Mouse (Mus musculus) stomach, embryonic 15.5 days (tissue): Measurements from ENCODE around the gene Szrd1. TPM values are rescaled to one million over a fixed set of nuclear protein-coding genes. Genes with fewer than 3 reads are reported as not detected.

Experiments used
- ATAC-seq: fragments of 200-750 bp; cut with Nextera tagmentation; 2 replicates; pipeline ENCODE4 v1.8.0; 2017; ENCODE audit warnings: low read depth, moderate number of reproducible peaks, moderate TSS enrichment; ENCODE audit not compliant: insufficient read depth, low FRiP score
- H3K27ac ChIP-seq: fragments of 300-500 bp; sonication (generic); 2 replicates; pipeline ENCODE4 v1.5.1; 2015; ENCODE audit warnings: mild to moderate bottlenecking, inconsistent platforms
- H3K27me3 ChIP-seq: fragments of 300-500 bp; sonication (generic); replicated peaks from 2 replicates; pipeline ENCODE4 v1.6.1; 2015; ENCODE audit warnings: inconsistent platforms
- H3K36me3 ChIP-seq: fragments of 300-500 bp; sonication (generic); 2 replicates; pipeline ENCODE4 v1.6.1; 2015; ENCODE audit warnings: inconsistent platforms
- H3K4me1 ChIP-seq: fragments of 300-500 bp; sonication (generic); 2 replicates; pipeline ENCODE4 v1.6.1; 2015; ENCODE audit warnings: inconsistent platforms
- H3K4me2 ChIP-seq: fragments of 300-500 bp; sonication (generic); 2 replicates; pipeline ENCODE4 v1.6.1; 2015; ENCODE audit warnings: mild to moderate bottlenecking, inconsistent platforms
- H3K4me3 ChIP-seq: fragments of 300-500 bp; sonication (generic); replicated peaks from 2 replicates; pipeline ENCODE4 v1.5.1; 2015; ENCODE audit warnings: inconsistent platforms
- H3K9ac ChIP-seq: fragments of 300-500 bp; sonication (generic); 2 replicates; pipeline ENCODE4 v1.6.1; 2015; ENCODE audit warnings: inconsistent platforms
- H3K9me3 ChIP-seq: fragments of 300-500 bp; sonication (generic); 2 replicates; pipeline ENCODE4 v1.6.1; 2016; ENCODE audit warnings: inconsistent platforms
- WGBS: fragments of 180-500 bp; shearing (Covaris S2); methylation state at CpG from one replicate; pipeline ENCODE4 v1.1.7; 2015; 5-methylcytosine and 5-hydroxymethylcytosine counted together
- polyA plus RNA-seq: library from polyadenylated mRNA; unstranded; fragments of >200 nt; fragmentation: Nextera tagmentation; extraction: Ambion mirVana; gene quantifications from 2 replicates; pipeline ENCODE4 v1.2.1, GENCODE M21; 2015

Szrd1 gene
- polyA plus RNA-seq, 1 experiment from 2014 or later = 34.5 TPM

DNA sequence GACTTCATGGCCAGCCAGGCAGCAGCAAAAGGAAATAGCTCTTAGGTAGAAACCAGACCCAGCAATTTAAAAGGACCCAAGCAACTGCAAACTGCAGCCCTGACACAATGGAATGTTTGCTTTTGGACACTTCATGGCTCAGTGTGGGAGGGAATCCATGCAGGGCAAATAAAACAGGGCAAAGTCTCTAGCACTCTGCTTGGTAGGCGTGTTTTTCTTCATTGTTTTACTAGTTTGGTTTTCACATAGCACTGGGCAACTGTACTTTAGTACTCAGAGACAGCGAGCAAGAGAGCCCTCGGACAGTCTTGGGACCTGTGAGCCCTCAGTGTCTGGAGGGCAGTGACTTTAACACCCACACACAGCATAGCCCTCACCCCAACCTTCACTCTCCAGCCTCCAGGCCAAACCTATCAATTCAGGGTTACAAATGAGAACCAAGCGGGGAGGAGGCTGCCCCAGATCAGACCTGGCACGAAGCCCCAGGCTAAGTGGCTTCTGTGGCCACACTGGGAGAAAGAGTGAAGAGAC, 8.0 kb downstream of the Szrd1 start:
- Histone ChIP-seq H3K4me1 (peaks cover 63% of the 10 kb centered on the region), H3K9me3 (no peaks in the 10 kb centered on the region), H3K27ac (peak overlapping the region; percentile 90), H3K36me3 (no peaks in the 10 kb centered on the region), H3K9ac (no peak overlapping the region), H3K4me3 (no peak overlapping the region), H3K27me3 (no peaks in the 10 kb centered on the region), H3K4me2 (peak overlapping the region; percentile 39)
- peak; percentile 79 for ATAC-seq
- WGBS = 29% methylated on average over 5 of the region's 5 CpGs

DNA sequence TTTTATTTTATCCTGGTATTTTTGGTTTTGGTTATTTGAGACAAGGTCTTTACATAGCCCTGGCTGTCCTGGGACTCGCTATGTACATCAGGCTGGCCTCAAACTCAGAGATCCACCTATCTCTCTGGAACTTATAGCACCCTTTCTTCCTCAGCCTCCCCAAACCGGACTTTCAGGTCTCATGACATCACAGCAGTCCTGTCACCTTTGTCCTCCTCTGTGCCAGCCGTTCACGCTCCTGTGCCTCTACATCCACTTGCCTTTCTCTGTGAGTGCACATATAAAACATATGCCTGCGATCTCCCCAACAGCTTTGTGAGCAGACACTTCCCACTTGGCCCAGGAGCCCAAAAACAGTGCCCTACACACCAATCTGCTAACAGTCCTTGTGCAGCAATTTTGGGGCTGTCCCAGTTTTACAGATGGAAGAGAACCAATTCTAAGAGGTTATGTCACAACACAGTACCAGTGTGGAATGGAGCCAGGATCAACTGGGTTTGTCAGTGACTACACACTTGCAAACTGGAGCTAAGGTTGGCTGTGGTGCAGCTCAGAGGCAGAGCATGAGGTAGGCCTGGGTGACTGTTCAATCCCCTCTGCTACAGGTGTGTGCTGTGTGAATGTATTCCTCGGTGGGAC, 8.8 kb downstream of the Szrd1 start:
- WGBS = 62% methylated on average over 6 of the region's 6 CpGs
- Histone ChIP-seq H3K27me3 (no peaks in the 10 kb centered on the region), H3K36me3 (no peaks in the 10 kb centered on the region), H3K4me1 (peaks cover 57% of the 10 kb centered on the region), H3K9me3 (no peaks in the 10 kb centered on the region), H3K4me3 (no peak overlapping the region), H3K4me2 (peak overlapping the region; percentile 39), H3K9ac (no peak overlapping the region), H3K27ac (peak overlapping the region; percentile 90)
- peak; percentile 5; the same call in 1 of the 2 replicates for ATAC-seq

DNA sequence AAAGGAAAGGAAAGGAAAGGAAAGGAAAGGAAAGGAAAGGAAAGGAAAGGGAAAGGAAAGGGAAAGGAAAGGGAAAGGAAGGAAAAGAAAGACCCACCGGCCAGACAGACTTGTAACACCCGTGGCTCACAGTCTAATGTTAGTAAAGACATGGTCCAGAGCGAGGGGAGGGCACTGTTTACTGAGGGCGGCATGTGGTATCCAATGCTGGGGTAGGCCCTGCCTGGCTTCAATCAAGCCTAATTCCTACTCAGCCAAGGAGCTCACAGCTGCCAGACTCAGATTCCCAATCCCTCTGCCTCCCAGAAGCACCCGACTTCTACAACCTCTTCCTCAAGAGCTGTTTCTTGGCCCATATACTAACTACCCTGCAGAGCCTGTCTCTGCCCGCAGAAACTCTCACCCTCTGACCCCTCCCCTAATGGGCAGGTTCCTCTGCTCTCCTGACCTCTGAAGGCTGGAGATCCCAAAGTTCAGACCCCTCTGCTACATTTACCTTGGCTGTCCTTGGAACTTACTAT, 10.3 kb downstream of the Szrd1 start:
- Histone ChIP-seq H3K27ac (peak overlapping the region; percentile 73), H3K9me3 (no peaks in the 10 kb centered on the region), H3K9ac (no peak overlapping the region), H3K4me1 (peaks cover 45% of the 10 kb centered on the region), H3K4me3 (no peak overlapping the region), H3K27me3 (no peaks in the 10 kb centered on the region), H3K36me3 (no peaks in the 10 kb centered on the region), H3K4me2 (no peak overlapping the region)
- peak; percentile 56; the same call in 1 of the 2 replicates for ATAC-seq
- 31% methylated on average over 6 of the region's 6 CpGs for WGBS

DNA sequence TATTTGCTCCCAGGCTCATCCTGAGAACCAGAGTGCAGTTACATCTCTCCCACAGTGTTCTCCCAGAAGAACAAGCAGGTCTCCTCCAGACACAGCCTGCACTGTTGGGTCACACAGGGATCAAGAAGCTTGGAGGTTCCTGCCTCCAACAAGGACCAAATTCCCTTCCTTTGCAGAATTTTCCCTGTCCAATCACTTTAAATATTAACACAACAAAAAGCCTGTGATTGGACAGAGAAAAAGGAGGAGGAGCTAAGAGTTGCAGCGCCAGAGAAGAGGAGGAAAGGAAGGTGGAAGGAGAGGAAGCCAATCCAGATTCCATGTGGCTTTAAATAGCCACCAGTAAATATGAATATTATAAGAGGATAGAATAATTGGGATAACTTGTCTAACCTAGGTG, 16.5 kb downstream of the Szrd1 start:
- 30% methylated on average over 1 of the region's 1 CpGs for WGBS
- no peak overlapping the region for H3K4me2 ChIP-seq
- no peaks in the 10 kb centered on the region for H3K9me3 ChIP-seq
- no peak for ATAC-seq
- peaks cover 3% of the 10 kb centered on the region for H3K36me3 ChIP-seq
- no peak overlapping the region for H3K4me3 ChIP-seq
- H3K27ac ChIP-seq = no peak overlapping the region
- 0 out of 2 replicates have a peak, but pooled peaks cover 4% of the 10 kb centered on the region for H3K4me1 ChIP-seq
- H3K9ac ChIP-seq = no peak overlapping the region
- no peaks in the 10 kb centered on the region for H3K27me3 ChIP-seq

DNA sequence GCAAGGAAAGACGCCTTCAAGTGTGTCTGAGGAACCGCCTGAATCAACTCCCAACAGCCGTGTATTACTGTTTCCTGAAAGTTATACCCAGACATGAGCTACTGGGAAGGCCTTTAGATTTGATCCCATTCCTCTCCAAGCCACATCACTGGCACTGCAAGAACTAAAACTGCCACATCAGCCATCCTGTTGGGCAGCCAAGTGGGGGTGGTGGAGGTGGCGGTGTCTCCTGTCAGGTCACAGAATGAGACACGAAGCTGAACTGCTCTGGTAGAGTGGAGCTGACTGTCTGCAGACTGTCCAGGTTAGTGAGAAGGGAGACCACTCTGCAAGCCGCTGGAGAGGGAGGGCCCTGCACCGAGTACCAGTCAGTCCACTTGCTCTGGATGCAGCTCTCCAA, 16.9 kb downstream of the Szrd1 start:
- no peak overlapping the region for H3K9ac ChIP-seq
- peaks cover 7% of the 10 kb centered on the region for H3K36me3 ChIP-seq
- H3K27ac ChIP-seq = no peak overlapping the region
- no peak overlapping the region for H3K4me3 ChIP-seq
- H3K9me3 ChIP-seq = no peaks in the 10 kb centered on the region
- no peak for ATAC-seq
- no peak overlapping the region for H3K4me2 ChIP-seq
- 0 out of 2 replicates have a peak, but pooled peaks cover 4% of the 10 kb centered on the region for H3K4me1 ChIP-seq
- 79% methylated on average over 7 of the region's 7 CpGs for WGBS
- H3K27me3 ChIP-seq = no peaks in the 10 kb centered on the region

DNA sequence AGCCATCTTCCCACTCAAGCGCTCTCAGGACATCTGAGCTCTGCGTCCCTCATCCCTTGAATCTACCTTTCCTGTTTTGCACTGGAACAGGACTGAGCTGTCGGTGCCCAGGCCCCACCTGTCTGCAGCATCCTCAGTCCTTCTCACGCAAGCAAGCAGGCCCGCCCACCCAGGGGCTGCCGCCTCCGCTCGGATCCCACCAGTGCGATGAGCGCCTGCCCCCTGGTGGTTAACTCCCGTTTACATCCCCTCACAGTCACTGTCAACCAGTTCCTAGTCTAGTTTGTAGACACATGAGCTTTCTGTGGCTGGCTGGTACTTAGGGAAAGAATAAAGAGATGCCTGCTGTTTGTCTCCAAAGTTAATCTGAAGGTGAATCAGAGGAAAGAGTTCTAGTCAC, 18.9 kb downstream of the Szrd1 start:
- Histone ChIP-seq H3K4me2 (no peak overlapping the region), H3K27ac (no peak overlapping the region), H3K36me3 (peaks cover 26% of the 10 kb centered on the region), H3K4me3 (no peak overlapping the region), H3K27me3 (no peaks in the 10 kb centered on the region), H3K9me3 (no peaks in the 10 kb centered on the region), H3K9ac (no peak overlapping the region), H3K4me1 (0 out of 2 replicates have a peak, but pooled peaks cover 4% of the 10 kb centered on the region)
- WGBS = 23% methylated on average over 11 of the region's 11 CpGs
- ATAC-seq = peak; percentile 44; the same call in 1 of the 2 replicates

DNA sequence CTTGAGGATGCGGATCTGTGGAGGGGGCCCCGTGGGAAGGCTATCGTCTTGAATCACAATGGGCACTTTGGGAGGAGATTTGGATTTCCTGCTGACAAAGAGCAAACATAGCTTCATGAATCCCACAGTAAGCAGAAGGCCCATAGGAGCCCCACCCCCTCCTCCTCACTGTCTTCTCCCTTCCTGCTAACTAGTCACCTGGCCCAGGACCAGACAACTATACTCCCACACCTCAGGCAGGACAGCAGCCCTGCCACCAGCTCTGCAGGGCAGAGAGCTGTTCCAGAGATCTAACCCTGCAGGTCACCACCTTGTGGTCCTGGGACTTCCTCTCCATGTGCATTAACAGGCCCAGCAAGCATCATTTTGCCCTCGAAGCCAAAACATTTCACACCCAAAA, 20.9 kb downstream of the Szrd1 start:
- Histone ChIP-seq H3K4me3 (no peak overlapping the region), H3K27me3 (no peaks in the 10 kb centered on the region), H3K9me3 (no peaks in the 10 kb centered on the region), H3K27ac (no peak overlapping the region), H3K4me1 (peaks cover 9% of the 10 kb centered on the region), H3K36me3 (peaks cover 43% of the 10 kb centered on the region), H3K4me2 (no peak overlapping the region), H3K9ac (no peak overlapping the region)
- 57% methylated on average over 4 of the region's 4 CpGs for whole genome bisulfite sequencing
- ATAC-seq = no peak

DNA sequence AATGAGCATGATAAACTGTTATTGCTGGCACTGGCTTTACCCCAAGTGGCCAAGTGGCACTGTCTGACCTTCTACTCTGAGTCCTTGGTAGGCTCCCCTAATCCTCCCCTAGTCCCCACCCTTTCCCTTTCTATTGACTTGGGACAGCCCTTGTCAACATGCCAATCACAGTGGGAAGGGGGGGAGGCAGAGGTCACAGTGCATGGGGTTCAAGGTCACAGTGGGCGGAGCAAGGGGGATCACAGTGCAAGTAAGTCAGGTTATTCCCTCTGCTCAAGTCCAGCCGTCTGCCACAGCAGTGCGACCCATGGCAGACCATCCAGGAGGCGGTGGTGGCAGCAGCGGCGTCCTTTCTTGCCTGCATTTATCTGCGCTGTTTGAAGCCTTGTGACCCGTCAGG, 24.2 kb downstream of the Szrd1 start:
- H3K4me1 ChIP-seq = peaks cover 7% of the 10 kb centered on the region
- no peak for ATAC-seq
- no peak overlapping the region for H3K27ac ChIP-seq
- whole genome bisulfite sequencing = 85% methylated on average over 8 of the region's 8 CpGs
- H3K4me2 ChIP-seq = no peak overlapping the region
- H3K9ac ChIP-seq = no peak overlapping the region
- no peak overlapping the region for H3K4me3 ChIP-seq
- H3K9me3 ChIP-seq = no peaks in the 10 kb centered on the region
- H3K27me3 ChIP-seq = no peaks in the 10 kb centered on the region
- peaks cover 61% of the 10 kb centered on the region for H3K36me3 ChIP-seq

DNA sequence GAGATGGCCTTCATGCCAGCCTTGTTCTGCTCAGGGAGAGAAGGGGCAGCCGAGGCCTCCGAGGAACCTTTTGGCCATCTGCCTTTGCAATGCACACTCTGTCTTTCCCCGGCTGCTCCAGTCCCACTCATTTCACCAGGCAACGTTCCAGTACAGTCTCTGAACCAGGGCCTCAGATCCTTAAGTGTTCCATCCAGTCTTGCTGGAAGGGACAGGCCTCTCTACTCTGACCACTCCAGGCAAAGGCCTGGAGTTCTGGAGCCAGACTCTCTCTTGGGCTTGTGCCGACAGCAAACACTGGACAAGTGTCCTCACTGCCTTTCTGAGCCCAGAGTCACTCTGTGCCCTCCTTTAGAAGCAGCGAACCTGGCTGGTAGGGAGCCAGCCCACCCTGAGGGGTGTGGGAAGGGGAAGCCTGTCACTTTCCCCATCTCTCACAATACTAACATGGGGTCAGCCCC, 25.0 kb downstream of the Szrd1 start:
- Histone ChIP-seq H3K27ac (peak overlapping the region; percentile 21; the same call in 1 of the 2 replicates), H3K36me3 (peaks cover 64% of the 10 kb centered on the region), H3K4me3 (no peak overlapping the region), H3K27me3 (no peaks in the 10 kb centered on the region), H3K4me1 (peaks cover 7% of the 10 kb centered on the region), H3K9me3 (no peaks in the 10 kb centered on the region), H3K9ac (no peak overlapping the region), H3K4me2 (no peak overlapping the region)
- ATAC-seq = no peak
- 89% methylated on average over 6 of the region's 6 CpGs for WGBS

DNA sequence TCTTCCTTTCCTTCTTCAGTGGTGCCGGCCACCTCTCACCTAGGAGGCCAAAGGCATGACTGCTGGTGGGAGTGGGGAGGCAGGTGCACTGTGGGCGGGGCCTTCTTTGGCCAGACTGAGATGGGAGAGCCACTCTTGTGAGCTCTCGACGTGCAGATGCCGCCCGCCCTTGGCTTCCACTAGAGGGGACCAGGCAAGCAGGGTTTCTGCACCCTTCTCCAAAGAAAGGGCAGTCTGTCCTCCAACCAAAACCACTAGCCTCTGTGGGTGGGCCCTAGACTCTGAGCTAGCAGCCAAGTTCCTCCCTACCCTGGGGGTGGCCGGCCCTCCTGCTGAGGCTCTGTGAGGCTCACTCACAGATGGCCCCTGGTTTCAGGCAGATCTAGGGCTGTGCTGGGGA, 25.7 kb downstream of the Szrd1 start:
- ATAC-seq = 0 out of 2 replicates have a peak, but pooled peaks have one; percentile 12
- WGBS = 71% methylated on average over 7 of the region's 7 CpGs
- Histone ChIP-seq H3K9me3 (no peaks in the 10 kb centered on the region), H3K36me3 (peaks cover 64% of the 10 kb centered on the region), H3K4me1 (peaks cover 7% of the 10 kb centered on the region), H3K4me3 (no peak overlapping the region), H3K27ac (no peak overlapping the region), H3K9ac (no peak overlapping the region), H3K27me3 (no peaks in the 10 kb centered on the region), H3K4me2 (no peak overlapping the region)

DNA sequence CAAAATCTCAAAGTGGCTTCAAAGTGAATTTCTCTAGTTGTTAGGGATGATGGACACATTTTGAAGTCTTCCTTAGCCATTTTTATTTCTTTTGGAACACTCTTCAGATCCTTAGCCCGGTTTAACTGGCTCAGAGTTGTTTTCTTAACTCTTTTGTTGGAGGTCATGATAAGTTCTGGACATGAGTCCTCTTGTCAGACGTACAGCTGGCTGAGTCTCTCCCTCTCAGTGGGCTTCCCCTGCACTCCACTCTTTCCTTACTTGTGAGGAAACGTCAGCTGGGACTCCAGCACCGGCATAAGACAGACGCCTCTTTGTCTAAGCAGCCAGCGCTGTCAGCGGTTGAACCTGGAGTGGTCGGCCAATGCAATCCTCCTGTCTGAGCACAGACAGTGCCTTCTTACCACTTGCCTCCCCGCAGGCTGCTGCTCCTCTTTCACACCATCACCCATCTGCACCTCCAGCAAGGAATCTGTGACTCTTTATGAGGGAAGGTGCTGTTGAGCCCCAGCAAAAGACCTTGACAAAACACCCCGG, 31.3 kb downstream of the Szrd1 start:
- Histone ChIP-seq H3K27me3 (no peaks in the 10 kb centered on the region), H3K9ac (no peak overlapping the region), H3K27ac (no peak overlapping the region), H3K36me3 (peaks cover 17% of the 10 kb centered on the region), H3K4me3 (no peak overlapping the region), H3K4me2 (no peak overlapping the region), H3K9me3 (no peaks in the 10 kb centered on the region), H3K4me1 (no peaks in the 10 kb centered on the region)
- ATAC-seq = no peak
- WGBS = 36% methylated on average over 10 of the region's 10 CpGs

DNA sequence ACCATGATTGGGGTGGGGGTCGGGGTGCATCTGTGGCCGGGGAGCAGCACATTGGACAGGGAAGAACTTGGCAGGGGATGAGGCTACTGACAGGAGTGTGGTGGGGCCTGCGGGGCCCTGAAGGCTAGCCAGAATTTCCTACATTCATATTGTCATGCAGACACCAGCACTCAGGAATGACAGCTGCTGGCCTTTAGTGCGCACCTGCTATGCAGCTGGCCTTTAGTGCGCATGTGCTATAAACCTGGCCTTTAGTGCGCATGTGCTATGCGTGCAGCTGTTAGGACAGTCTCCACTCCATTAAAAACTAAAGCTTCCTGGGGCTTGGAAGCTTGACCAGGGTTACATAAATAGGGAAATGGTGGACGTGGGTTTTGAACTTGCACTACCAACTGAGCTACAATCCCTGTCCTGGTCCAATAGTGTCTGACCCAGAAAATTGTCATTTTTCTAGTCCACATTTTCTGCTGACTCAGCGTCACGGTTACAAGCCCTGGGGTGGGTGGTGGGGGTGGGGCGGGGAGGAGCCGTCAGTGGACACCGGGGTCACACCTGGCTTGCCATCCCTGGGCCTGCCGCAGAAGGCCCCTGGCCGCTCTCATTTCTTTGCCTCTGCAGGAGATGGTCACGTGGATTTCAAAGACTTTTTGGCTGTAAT, 32.9 kb downstream of the Szrd1 start:
- Histone ChIP-seq H3K4me1 (no peaks in the 10 kb centered on the region), H3K9me3 (no peaks in the 10 kb centered on the region), H3K9ac (no peak overlapping the region), H3K36me3 (peaks cover 12% of the 10 kb centered on the region), H3K27me3 (no peaks in the 10 kb centered on the region), H3K4me2 (no peak overlapping the region), H3K4me3 (no peak overlapping the region), H3K27ac (no peak overlapping the region)
- ATAC-seq = no peak
- WGBS = 77% methylated on average over 16 of the region's 16 CpGs
